In the genomic region with DNA sequence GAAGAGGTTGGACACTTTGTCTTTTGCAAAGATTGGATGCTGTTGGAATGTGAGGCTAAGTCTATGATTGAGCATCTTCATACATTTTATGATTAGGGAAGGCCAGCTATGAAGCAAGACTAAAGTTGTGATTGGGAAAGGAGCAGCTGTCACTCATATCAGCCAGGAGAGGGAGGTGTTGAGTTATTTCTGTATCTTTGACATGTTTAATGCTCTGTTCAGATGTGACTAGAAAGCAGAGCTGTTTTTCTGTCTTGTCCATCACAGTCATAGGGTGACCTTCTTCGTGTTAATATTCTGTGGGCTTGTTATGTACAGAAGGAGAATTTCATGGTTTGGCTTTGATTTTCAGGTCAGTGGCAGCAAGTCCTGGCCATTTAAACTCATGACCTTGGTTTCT, we compare ENCODE assay signal across 14 mouse cellular contexts.
DNase-seq lines count a peak whose midpoint lies in the region; ATAC-seq and TF ChIP-seq lines count a peak whose summit lies in the region.
"Had no signal": no experiment of that assay in that cellular context is flagged by ENCODE, and none has a peak within 500 bp of the region (broad histone marks: within the 10 kb centered on the region; RNA-seq: fewer than 3 reads in every experiment).

No protein-coding gene starts in this region.

- DNase-seq in cerebellum, adult 9-10 months = peak; percentile 67
- no peak for DNase-seq in cerebellum, adult 11 months
- DNase-seq in 416B (ENCODE audit: low read depth) = peak; percentile 33
- peak; percentile 57 for DNase-seq in brain, embryonic 14.5 days (ENCODE audit: low read depth)
- DNase-seq in left cerebral cortex, adult 8-10 months (ENCODE audit: low spot score in 2 of 2) = no peak
- no peak for DNase-seq in thymus, postnatal 25 days
- DNase-seq: kidney, postnatal 36 days; lung, adult 18-20 months; spleen, adult 18-20 months had no signal

- no peak for TF ChIP-seq POLR2A in brain, embryonic 14.5 days (IDR thresholded peaks at IDR 0.05; ENCODE audit: borderline replicate concordance, extremely low read depth, insufficient read depth, insufficient read length, poor library complexity, severe bottlenecking)

- H3K27me3 ChIP-seq in intestine, postnatal 0 days (replicated peaks; ENCODE audit: control insufficient read depth, insufficient read depth, low read length) = no peaks in the 10 kb centered on the region
- H3K27me3 ChIP-seq in intestine, embryonic 15.5 days (replicated peaks) = no peaks in the 10 kb centered on the region
- H3K27me3 ChIP-seq: midbrain, embryonic 12.5 days had no signal

- no peak overlapping the region for H3K9ac ChIP-seq in intestine, postnatal 0 days (ENCODE audit: low read depth, low read length)
- no peak overlapping the region for H3K9ac ChIP-seq in intestine, embryonic 15.5 days
- H3K9ac ChIP-seq: midbrain, embryonic 12.5 days had no signal

- no peak overlapping the region for H3K27ac ChIP-seq in intestine, postnatal 0 days (ENCODE audit: low read depth, low read length)
- no peak overlapping the region for H3K27ac ChIP-seq in intestine, embryonic 15.5 days
- H3K27ac ChIP-seq: heart, embryonic 10.5 days; limb, embryonic 10.5 days; midbrain, embryonic 12.5 days had no signal

- no peaks in the 10 kb centered on the region for H3K36me3 ChIP-seq in intestine, postnatal 0 days (ENCODE audit: control insufficient read depth, insufficient read depth)
- H3K36me3 ChIP-seq in intestine, embryonic 15.5 days = no peaks in the 10 kb centered on the region
- H3K36me3 ChIP-seq: heart, embryonic 10.5 days; limb, embryonic 10.5 days; midbrain, embryonic 12.5 days had no signal

- peak; percentile 55 for TF ChIP-seq CTCF in intestine, postnatal 0 days (IDR thresholded peaks at IDR 0.05; ENCODE audit: low read depth)
- TF ChIP-seq CTCF in brain, embryonic 14.5 days (IDR thresholded peaks at IDR 0.05; ENCODE audit: borderline replicate concordance, extremely low read depth, insufficient read depth, insufficient read length) = peak; percentile 33; the same call in 1 of the 2 replicates

- H3K4me2 ChIP-seq in intestine, postnatal 0 days (replicated peaks; ENCODE audit: low read depth) = no peak overlapping the region
- H3K4me2 ChIP-seq in intestine, embryonic 15.5 days (replicated peaks) = no peak overlapping the region
- H3K4me2 ChIP-seq: midbrain, embryonic 12.5 days had no signal

- 63% methylated on average over 1 of the region's 1 CpGs for WGBS in intestine, postnatal 0 days
- 77% methylated on average over 1 of the region's 1 CpGs for WGBS in intestine, embryonic 15.5 days

- no peak for ATAC-seq in intestine, postnatal 0 days
- no peak for ATAC-seq in intestine, embryonic 15.5 days

- H3K4me3 ChIP-seq in intestine, postnatal 0 days (ENCODE audit: low read depth, low read length) = no peak overlapping the region
- H3K4me3 ChIP-seq in intestine, embryonic 15.5 days (replicated peaks) = no peak overlapping the region
- H3K4me3 ChIP-seq: heart, embryonic 10.5 days; limb, embryonic 10.5 days; midbrain, embryonic 12.5 days had no signal

- no peaks in the 10 kb centered on the region for H3K4me1 ChIP-seq in intestine, postnatal 0 days (replicated peaks; ENCODE audit: control insufficient read depth, insufficient read depth, low read length)
- no peaks in the 10 kb centered on the region for H3K4me1 ChIP-seq in intestine, embryonic 15.5 days (replicated peaks)
- H3K4me1 ChIP-seq: limb, embryonic 10.5 days; midbrain, embryonic 12.5 days had no signal

- no peaks in the 10 kb centered on the region for H3K9me3 ChIP-seq in intestine, postnatal 0 days (ENCODE audit: control insufficient read depth)
- H3K9me3 ChIP-seq in intestine, embryonic 15.5 days = no peaks in the 10 kb centered on the region
- H3K9me3 ChIP-seq: heart, embryonic 10.5 days; limb, embryonic 10.5 days; midbrain, embryonic 12.5 days had no signal

Comparison
In these comparisons a context has a peak if more than half of its experiments do, and no peak if none do; other contexts are left out.
1. DNase-seq: peak in cerebellum, adult 9-10 months (single experiment), 416B (single experiment) and brain, embryonic 14.5 days (single experiment); none in cerebellum, adult 11 months (single experiment), left cerebral cortex, adult 8-10 months (0 of 2) and thymus, postnatal 25 days (single experiment).